Mouse (Mus musculus): ENCODE data around the gene Aig1. TPM values are rescaled to one million over a fixed set of nuclear protein-coding genes. Genes with fewer than 3 reads are reported as not detected.
A peak's percentile ranks its signal among the peaks of the same experiment; 100 is the strongest.

Aig1 gene
- polyA plus RNA-seq, 1 experiment from 2014 or later = 96.1 TPM

DNA sequence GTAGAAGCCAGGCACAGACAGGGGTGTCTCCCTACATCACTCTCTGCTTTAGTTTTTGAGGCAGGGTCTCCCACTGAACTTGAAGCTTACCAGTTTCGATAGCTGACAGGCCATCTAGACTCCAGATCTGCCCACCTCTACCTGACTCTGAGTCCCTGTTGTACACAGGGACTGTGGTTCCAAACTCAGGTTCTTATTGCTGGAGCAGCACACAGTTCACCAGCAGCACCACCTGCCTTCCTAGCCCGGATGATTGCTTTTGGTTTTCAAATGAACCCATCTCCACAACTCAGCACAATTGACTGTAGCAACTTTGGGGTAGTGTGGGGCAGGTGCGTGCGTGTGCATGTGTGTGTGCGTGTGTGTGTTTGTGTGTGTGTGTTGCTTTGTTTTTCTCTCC is 155.1 kb downstream of the Aig1 start:
- H3K4me2 ChIP-seq (ENCODE audit: low read length) = 0 out of 2 replicates have a peak overlapping the region, but pooled peaks have one; percentile 8
- no peaks in the 10 kb centered on the region for H3K9me3 ChIP-seq (replicated peaks; ENCODE audit: control insufficient read depth, low read length, poor library complexity, severe bottlenecking)
- H3K4me3 ChIP-seq (ENCODE audit: low read depth, low read length) = no peak overlapping the region
- peaks cover 11% of the 10 kb centered on the region for H3K4me1 ChIP-seq (ENCODE audit: control insufficient read depth, insufficient read depth, low read length)
- peak; percentile 32; the same call in 1 of the 2 replicates for ATAC-seq
- 65% methylated on average over 5 of the region's 5 CpGs for WGBS
- no peak overlapping the region for H3K9ac ChIP-seq (ENCODE audit: low read depth, low read length)
- H3K27me3 ChIP-seq (ENCODE audit: control insufficient read depth, insufficient read depth, low read depth, low read length) = no peaks in the 10 kb centered on the region
- H3K36me3 ChIP-seq (ENCODE audit: control insufficient read depth, insufficient read depth, low read length) = no peaks in the 10 kb centered on the region
- peak overlapping the region; percentile 42; the same call in 1 of the 2 replicates for H3K27ac ChIP-seq (ENCODE audit: low read length)

DNA sequence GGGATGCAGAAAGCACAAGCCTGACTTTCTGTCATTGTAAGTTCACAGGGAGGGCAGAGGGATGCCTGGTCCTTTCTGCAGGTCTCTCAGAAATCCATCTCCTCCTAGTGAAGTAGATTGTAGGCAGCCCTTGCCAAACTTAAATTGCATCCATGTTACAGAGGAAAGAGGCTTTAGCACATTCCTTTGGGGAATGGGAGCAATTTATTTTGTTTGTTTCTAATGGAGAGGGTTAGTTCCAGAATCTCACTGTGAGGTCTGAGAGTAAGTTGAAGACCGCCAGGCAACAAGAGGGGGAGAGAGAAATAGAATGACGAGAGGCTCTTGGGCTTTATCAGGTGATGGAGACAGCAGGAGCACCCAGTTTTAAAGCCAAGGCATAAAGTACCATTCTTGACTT is 155.7 kb downstream of the Aig1 start:
- Histone ChIP-seq H3K4me2 (ENCODE audit: low read length) (no peak overlapping the region), H3K27me3 (ENCODE audit: control insufficient read depth, insufficient read depth, low read depth, low read length) (no peaks in the 10 kb centered on the region), H3K27ac (ENCODE audit: low read length) (no peak overlapping the region), H3K9me3 (replicated peaks; ENCODE audit: control insufficient read depth, low read length, poor library complexity, severe bottlenecking) (no peaks in the 10 kb centered on the region), H3K4me3 (ENCODE audit: low read depth, low read length) (no peak overlapping the region), H3K9ac (ENCODE audit: low read depth, low read length) (no peak overlapping the region), H3K36me3 (ENCODE audit: control insufficient read depth, insufficient read depth, low read length) (no peaks in the 10 kb centered on the region), H3K4me1 (ENCODE audit: control insufficient read depth, insufficient read depth, low read length) (peaks cover 11% of the 10 kb centered on the region)
- 64% methylated on average over 2 of the region's 2 CpGs for WGBS
- ATAC-seq = no peak

GRCm38 (mm10) chr10:13711281-13711829 is 157.4 kb downstream of the Aig1 start:
- H3K27me3 ChIP-seq (ENCODE audit: control insufficient read depth, insufficient read depth, low read depth, low read length) = no peaks in the 10 kb centered on the region
- no peak for ATAC-seq
- H3K27ac ChIP-seq (ENCODE audit: low read length) = no peak overlapping the region
- no peak overlapping the region for H3K4me2 ChIP-seq (ENCODE audit: low read length)
- no peaks in the 10 kb centered on the region for H3K36me3 ChIP-seq (ENCODE audit: control insufficient read depth, insufficient read depth, low read length)
- no peak overlapping the region for H3K4me3 ChIP-seq (ENCODE audit: low read depth, low read length)
- H3K9me3 ChIP-seq (replicated peaks; ENCODE audit: control insufficient read depth, low read length, poor library complexity, severe bottlenecking) = no peaks in the 10 kb centered on the region
- H3K4me1 ChIP-seq (ENCODE audit: control insufficient read depth, insufficient read depth, low read length) = peaks cover 11% of the 10 kb centered on the region
- H3K9ac ChIP-seq (ENCODE audit: low read depth, low read length) = no peak overlapping the region
- WGBS = 87% methylated on average over 8 of the region's 8 CpGs

DNA sequence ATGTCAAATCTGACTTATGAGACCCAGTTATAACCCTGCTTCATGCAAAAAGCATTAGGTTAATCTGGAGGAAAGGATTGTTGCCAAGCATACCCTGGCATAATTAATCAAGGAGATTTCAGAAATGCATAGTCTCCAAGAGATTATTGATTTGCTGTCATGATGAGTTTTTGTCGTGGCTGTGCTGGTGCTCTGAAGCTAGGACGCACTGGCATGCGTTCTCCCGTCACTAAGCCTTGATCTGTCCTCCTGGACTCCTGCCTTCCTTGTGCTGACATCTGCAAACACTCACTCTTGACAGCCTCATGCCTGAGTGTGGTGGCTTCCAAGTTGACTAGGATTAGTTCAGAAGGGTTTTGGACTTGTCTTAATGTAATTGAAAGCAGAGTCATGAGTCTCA is 163.0 kb downstream of the Aig1 start:
- Histone ChIP-seq H3K36me3 (ENCODE audit: control insufficient read depth, insufficient read depth, low read length) (no peaks in the 10 kb centered on the region), H3K4me3 (ENCODE audit: low read depth, low read length) (no peak overlapping the region), H3K4me2 (ENCODE audit: low read length) (no peak overlapping the region), H3K27me3 (ENCODE audit: control insufficient read depth, insufficient read depth, low read depth, low read length) (no peaks in the 10 kb centered on the region), H3K9ac (ENCODE audit: low read depth, low read length) (no peak overlapping the region), H3K4me1 (ENCODE audit: control insufficient read depth, insufficient read depth, low read length) (0 out of 2 replicates have a peak, but pooled peaks cover 2% of the 10 kb centered on the region), H3K9me3 (replicated peaks; ENCODE audit: control insufficient read depth, low read length, poor library complexity, severe bottlenecking) (no peaks in the 10 kb centered on the region), H3K27ac (ENCODE audit: low read length) (no peak overlapping the region)
- no peak for ATAC-seq
- 49% methylated on average over 4 of the region's 4 CpGs for WGBS

- Histone ChIP-seq H3K4me1 (ENCODE audit: control insufficient read depth, insufficient read depth, low read length) (0 out of 2 replicates have a peak, but pooled peaks cover 2% of the 10 kb centered on the region), H3K4me2 (ENCODE audit: low read length) (no peak overlapping the region), H3K9me3 (replicated peaks; ENCODE audit: control insufficient read depth, low read length, poor library complexity, severe bottlenecking) (no peaks in the 10 kb centered on the region), H3K4me3 (ENCODE audit: low read depth, low read length) (no peak overlapping the region), H3K36me3 (ENCODE audit: control insufficient read depth, insufficient read depth, low read length) (no peaks in the 10 kb centered on the region), H3K27ac (ENCODE audit: low read length) (no peak overlapping the region), H3K27me3 (ENCODE audit: control insufficient read depth, insufficient read depth, low read depth, low read length) (no peaks in the 10 kb centered on the region), H3K9ac (ENCODE audit: low read depth, low read length) (no peak overlapping the region)
- WGBS = 77% methylated on average over 6 of the region's 6 CpGs
- no peak for ATAC-seq
Observed at GRCm38 (mm10) chr10:13702688-13703087, 166.1 kb downstream of the Aig1 start.

GRCm38 (mm10) chr10:13702043-13702442 is 166.7 kb downstream of the Aig1 start:
- Histone ChIP-seq H3K4me3 (ENCODE audit: low read depth, low read length) (no peak overlapping the region), H3K27me3 (ENCODE audit: control insufficient read depth, insufficient read depth, low read depth, low read length) (no peaks in the 10 kb centered on the region), H3K9ac (ENCODE audit: low read depth, low read length) (no peak overlapping the region), H3K9me3 (replicated peaks; ENCODE audit: control insufficient read depth, low read length, poor library complexity, severe bottlenecking) (no peaks in the 10 kb centered on the region), H3K27ac (ENCODE audit: low read length) (no peak overlapping the region), H3K36me3 (ENCODE audit: control insufficient read depth, insufficient read depth, low read length) (no peaks in the 10 kb centered on the region), H3K4me2 (ENCODE audit: low read length) (no peak overlapping the region), H3K4me1 (ENCODE audit: control insufficient read depth, insufficient read depth, low read length) (0 out of 2 replicates have a peak, but pooled peaks cover 2% of the 10 kb centered on the region)
- no peak for ATAC-seq
- WGBS = 66% methylated on average over 8 of the region's 8 CpGs

GRCm38 (mm10) chr10:13696326-13696725 is 172.5 kb downstream of the Aig1 start:
- Histone ChIP-seq H3K4me3 (ENCODE audit: low read depth, low read length) (no peak overlapping the region), H3K9ac (ENCODE audit: low read depth, low read length) (no peak overlapping the region), H3K4me1 (ENCODE audit: control insufficient read depth, insufficient read depth, low read length) (no peaks in the 10 kb centered on the region), H3K9me3 (replicated peaks; ENCODE audit: control insufficient read depth, low read length, poor library complexity, severe bottlenecking) (no peaks in the 10 kb centered on the region), H3K27me3 (ENCODE audit: control insufficient read depth, insufficient read depth, low read depth, low read length) (no peaks in the 10 kb centered on the region), H3K4me2 (ENCODE audit: low read length) (no peak overlapping the region), H3K36me3 (ENCODE audit: control insufficient read depth, insufficient read depth, low read length) (no peaks in the 10 kb centered on the region), H3K27ac (ENCODE audit: low read length) (no peak overlapping the region)
- no peak for ATAC-seq

- 87% methylated on average over 4 of the region's 4 CpGs for WGBS
- Histone ChIP-seq H3K36me3 (ENCODE audit: control insufficient read depth, insufficient read depth, low read length) (0 out of 2 replicates have a peak, but pooled peaks cover 2% of the 10 kb centered on the region), H3K4me3 (ENCODE audit: low read depth, low read length) (no peak overlapping the region), H3K9ac (ENCODE audit: low read depth, low read length) (no peak overlapping the region), H3K27ac (ENCODE audit: low read length) (no peak overlapping the region), H3K4me2 (ENCODE audit: low read length) (no peak overlapping the region), H3K9me3 (replicated peaks; ENCODE audit: control insufficient read depth, low read length, poor library complexity, severe bottlenecking) (no peaks in the 10 kb centered on the region), H3K27me3 (ENCODE audit: control insufficient read depth, insufficient read depth, low read depth, low read length) (no peaks in the 10 kb centered on the region), H3K4me1 (ENCODE audit: control insufficient read depth, insufficient read depth, low read length) (no peaks in the 10 kb centered on the region)
- no peak for ATAC-seq
Observed at GRCm38 (mm10) chr10:13693276-13693675, 175.5 kb downstream of the Aig1 start.

DNA sequence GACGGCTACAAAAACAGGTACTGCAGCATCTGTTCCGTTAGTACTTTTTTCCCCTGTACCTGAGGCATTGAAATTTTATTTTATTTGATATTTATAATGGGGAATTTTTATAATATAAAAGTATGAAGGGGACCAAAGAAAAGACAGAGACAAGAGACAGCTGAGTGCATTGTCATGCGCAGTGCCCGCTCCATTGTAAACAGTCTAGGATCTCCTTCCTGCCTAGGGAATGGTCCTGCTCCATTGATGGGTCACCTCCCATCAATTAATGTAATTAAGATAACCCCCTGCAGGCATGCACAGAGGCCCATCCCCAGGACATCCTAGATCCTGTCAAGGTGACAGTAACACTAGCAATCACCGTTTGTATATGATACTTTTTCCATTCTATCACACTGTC is 178.0 kb downstream of the Aig1 start:
- WGBS = 87% methylated on average over 5 of the region's 5 CpGs
- no peak for ATAC-seq

More for the DNA sequence above, 178.0 kb downstream of the Aig1 start:
- Histone ChIP-seq H3K9me3 (replicated peaks; ENCODE audit: control insufficient read depth, low read length, poor library complexity, severe bottlenecking) (no peaks in the 10 kb centered on the region), H3K27me3 (ENCODE audit: control insufficient read depth, insufficient read depth, low read depth, low read length) (no peaks in the 10 kb centered on the region), H3K27ac (ENCODE audit: low read length) (no peak overlapping the region), H3K9ac (ENCODE audit: low read depth, low read length) (no peak overlapping the region), H3K4me1 (ENCODE audit: control insufficient read depth, insufficient read depth, low read length) (no peaks in the 10 kb centered on the region), H3K4me2 (ENCODE audit: low read length) (no peak overlapping the region), H3K4me3 (ENCODE audit: low read depth, low read length) (no peak overlapping the region), H3K36me3 (ENCODE audit: control insufficient read depth, insufficient read depth, low read length) (0 out of 2 replicates have a peak, but pooled peaks cover 2% of the 10 kb centered on the region)

All from midbrain, embryonic 16.5 days (tissue).